Mouse (Mus musculus): ENCODE results near the gene Nhp2. TPM values are rescaled to one million over a fixed set of nuclear protein-coding genes. Genes with fewer than 3 reads are reported as not detected.

Gene Nhp2
- polyA plus RNA-seq (2012; rRNA removed): 101 and 125 TPM in 2 replicates

GRCm38 (mm10) chr11:51619409-51620060 is at the start of gene Nhp2:
Gene Nhp2, plus strand, starts transcription at chr11:51619735.

GRCm38 (mm10) chr11:51584431-51585248 is 34.9 kb upstream of the Nhp2 start, which contains the start of gene Phykpl:
Gene Phykpl, plus strand, starts transcription at chr11:51584757.

GRCm38 (mm10) chr11:51606447-51607095 is 13.0 kb upstream of the Nhp2 start, which contains the start of gene Hnrnpab:
Gene Hnrnpab, minus strand, starts transcription at chr11:51606847.

GRCm38 (mm10) chr11:51635525-51636322 is 16.2 kb downstream of the Nhp2 start, which contains the start of gene Rmnd5b:
Gene Rmnd5b, minus strand, starts transcription at chr11:51635896.

GRCm38 (mm10) chr11:51650691-51651515 is 31.4 kb downstream of the Nhp2 start, which contains the start of the genes N4bp3 and D930048N14Rik:
Gene N4bp3, minus strand, starts transcription at chr11:51650842.
Gene D930048N14Rik, plus strand, starts transcription at chr11:51650954.

Other genes with a start within 250 kb of the Nhp2 start
- gene Phykpl, start 35.0 kb upstream of the Nhp2 start, polyA plus RNA-seq (2012; rRNA removed): 28.8 and 43.9 TPM in 2 replicates
- 796 and 1,001 TPM in 2 replicates for gene Hnrnpab, start 12.9 kb upstream of the Nhp2 start, polyA plus RNA-seq (2012; rRNA removed)
- gene Rmnd5b, start 16.2 kb downstream of the Nhp2 start, polyA plus RNA-seq (2012; rRNA removed): 193 and 273 TPM in 2 replicates
- 28.0 and 28.4 TPM in 2 replicates for gene N4bp3, start 31.1 kb downstream of the Nhp2 start, polyA plus RNA-seq (2012; rRNA removed)
- 10.2 and 14.7 TPM in 2 replicates for gene D930048N14Rik, start 31.2 kb downstream of the Nhp2 start, polyA plus RNA-seq (2012; rRNA removed)
- 4.4 and 5.2 TPM in 2 replicates for gene 0610009B22Rik, start 69.1 kb downstream of the Nhp2 start, polyA plus RNA-seq (2012; rRNA removed)
- gene Sec24a, start 143.9 kb downstream of the Nhp2 start, polyA plus RNA-seq (2012; rRNA removed): 16.8 and 21.2 TPM in 2 replicates
- 4.7 and 9.5 TPM in 2 replicates for gene Sar1b, start 144.0 kb downstream of the Nhp2 start, polyA plus RNA-seq (2012; rRNA removed)
- gene Jade2, start 237.9 kb downstream of the Nhp2 start, polyA plus RNA-seq (2012; rRNA removed): 17.7 and 18.3 TPM in 2 replicates

All from ovary, adult 2 months (tissue).